ENCODE assay signal across 9 mouse cellular contexts in the genomic region with DNA sequence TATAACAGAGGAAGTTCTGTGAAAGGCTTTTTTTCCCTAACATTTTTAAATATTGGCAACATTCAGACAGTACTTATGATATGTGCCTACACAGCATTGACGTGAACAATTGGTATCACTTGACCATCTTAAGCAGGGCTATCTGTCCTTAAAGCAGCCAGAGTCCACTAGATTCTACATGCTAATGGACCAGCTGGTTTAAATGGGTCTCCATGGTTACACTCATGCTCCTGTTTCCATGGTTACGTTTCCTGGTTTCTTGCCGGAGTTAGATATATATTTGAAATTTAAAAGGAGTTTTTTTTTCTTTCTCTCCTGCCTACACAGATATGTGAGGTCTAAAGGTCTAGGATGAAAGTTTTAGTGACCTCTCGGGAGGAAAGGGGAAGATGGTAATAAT. TPM values are rescaled to one million over a fixed set of nuclear protein-coding genes. Genes with fewer than 3 reads are reported as not detected.
A peak's percentile ranks its signal among the peaks of the same experiment; 100 is the strongest.
DNase-seq lines count a peak whose midpoint lies in the region; ATAC-seq lines count a peak whose summit lies in the region.
"Had no signal": no experiment of that assay in that cellular context is flagged by ENCODE, and none has a peak within 500 bp of the region (broad histone marks: within the 10 kb centered on the region; RNA-seq: fewer than 3 reads in every experiment).

No protein-coding gene starts in this region.

- H3K4me3 ChIP-seq in neural tube, embryonic 12.5 days, result no peak overlapping the region

- peak; percentile 44; the same call in 1 of the 2 replicates for ATAC-seq in neural tube, embryonic 12.5 days (ENCODE audit: low FRiP score, low read depth)

- H3K4me1 ChIP-seq in neural tube, embryonic 12.5 days, result peaks cover 4% of the 10 kb centered on the region; the same call in 1 of the 2 replicates

- no peaks in the 10 kb centered on the region for H3K9me3 ChIP-seq in neural tube, embryonic 12.5 days

- 57% methylated on average over 4 of the region's 4 CpGs for WGBS in neural tube, embryonic 12.5 days

- no peak overlapping the region for H3K4me2 ChIP-seq in neural tube, embryonic 12.5 days (replicated peaks)

- DNase-seq in embryo, embryonic 10.5 days (ENCODE audit: low spot score), result peak; percentile 52
- no peak for DNase-seq in embryo, embryonic 9.5 days (ENCODE audit: extremely low spot score)
- no peak for DNase-seq in neural tube, embryonic 10.5 days (ENCODE audit: extremely low spot score, low spot score)
- peak; percentile 31 for DNase-seq in mesoderm, embryonic 11.5 days (ENCODE audit: low read depth, low spot score)
- peak; percentile 15 for DNase-seq in retina, postnatal 1 day
- DNase-seq in kidney, adult 18-20 months, result no peak
- no peak for DNase-seq in kidney, adult 9 months

- H3K9ac ChIP-seq in neural tube, embryonic 12.5 days, result no peak overlapping the region

- no peak overlapping the region for H3K27ac ChIP-seq in neural tube, embryonic 12.5 days
- H3K27ac ChIP-seq: stomach, postnatal 0 days had no signal

- no peaks in the 10 kb centered on the region for H3K27me3 ChIP-seq in neural tube, embryonic 12.5 days (replicated peaks)

- H3K36me3 ChIP-seq in neural tube, embryonic 12.5 days, result no peaks in the 10 kb centered on the region

RNA-seq across cellular contexts. Expression of gene Gpalpp1, which starts 34.0 kb away (rescaled TPM):
- polyA plus RNA-seq in neural tube, embryonic 12.5 days (2016; fragmentation: Nextera tagmentation; extraction: Ambion mirVana), result 16.2 and 18.3 TPM in 2 replicates

RNA-seq across cellular contexts. Expression of gene Nufip1, which starts 34.1 kb away (rescaled TPM):
- polyA plus RNA-seq in neural tube, embryonic 12.5 days (2016; fragmentation: Nextera tagmentation; extraction: Ambion mirVana), result 16.0 and 17.4 TPM in 2 replicates

Comparison
In these comparisons a context has a peak if more than half of its experiments do, and no peak if none do; other contexts are left out.
1. DNase-seq: peak in embryo, embryonic 10.5 days (single experiment), mesoderm, embryonic 11.5 days (single experiment) and retina, postnatal 1 day (single experiment); none in embryo, embryonic 9.5 days (single experiment), neural tube, embryonic 10.5 days (single experiment), kidney, adult 18-20 months (single experiment) and kidney, adult 9 months (single experiment).